Mouse (Mus musculus) bone marrow macrophage, adult 2 months (primary cell): Measurements from ENCODE around the gene Wdr64.

ENCODE experiments used
- CTCF ChIP-seq: IDR thresholded peaks from 2 replicates; pipeline ENCODE4 v1.5.1; 2012; ENCODE audit warnings: low read depth, mild to moderate bottlenecking, low read length, moderate library complexity
- POLR2A ChIP-seq: IDR thresholded peaks from 2 replicates; pipeline ENCODE4 v1.6.1; 2012; ENCODE audit warnings: mild to moderate bottlenecking, low read depth, low read length, borderline replicate concordance

GRCm38 (mm10) chr1:175671626-175672025 lies 26.8 kb upstream of the Wdr64 start:
- TF ChIP-seq CTCF, result no peak
- TF ChIP-seq POLR2A, result no peak
